Mouse (Mus musculus): ENCODE data around the gene Echdc2. TPM values are rescaled to one million over a fixed set of nuclear protein-coding genes. Genes with fewer than 3 reads are reported as not detected.

The Echdc2 gene
- total and polyA plus RNA-seq, 3 experiments = 45.5 to 54.3 (median 51.1) TPM

GRCm38 (mm10) chr4:108166874-108167273 is 1.6 kb downstream of the Echdc2 start:
- H3K27ac ChIP-seq (ENCODE audit: insufficient read depth, low read depth) = no peak overlapping the region
- dilution Hi-C loops (cut with MboI; ENCODE audit: extremely low pct_ligation_motif_present, extremely low pct_unique_long_range_greater_than_20kb, low sequenced_read_pairs) (no loop called here), in situ Hi-C loops (cut with MboI; ENCODE audit: low pct_ligation_motif_present, low pct_unique_long_range_greater_than_20kb, low sequenced_read_pairs) (no loop called here)
- no peak overlapping the region for H3K4me2 ChIP-seq (ENCODE audit: insufficient read depth, low read depth, poor library complexity, severe bottlenecking)
- peaks cover 0 to 4% of the 10 kb centered on the region in 2 experiments; a peak in 1 of 4 replicates for H3K4me1 ChIP-seq (ENCODE audit: control insufficient read depth in 1 of 2, insufficient read depth in 2 of 2)
- no peaks in the 10 kb centered on the region for H3K79me2 ChIP-seq (replicated peaks; ENCODE audit: control insufficient read depth, extremely low read depth, insufficient read depth, poor library complexity, severe bottlenecking)
- H3K36me3 ChIP-seq (replicated peaks in 1 of 2; ENCODE audit: control insufficient read depth in 1 of 2, insufficient read depth in 1 of 2, low read length in 1 of 2) = peaks cover 6 to 37% of the 10 kb centered on the region in 2 experiments
- DNase-seq (ENCODE audit: extremely low read depth) = no peak
- no peak overlapping the region for H3K9ac ChIP-seq (ENCODE audit: insufficient read depth, low read depth)
- peaks cover 12% of the 10 kb centered on the region for H3K27me3 ChIP-seq (replicated peaks)
- peaks cover 3% of the 10 kb centered on the region for H3K9me3 ChIP-seq (replicated peaks; ENCODE audit: low read length)
- no peak for TF ChIP-seq GABPA (IDR thresholded peaks at IDR 0.05; ENCODE audit: insufficient replicate concordance, low read depth, low read length)
- TF ChIP-seq MXI1 (IDR thresholded peaks at IDR 0.05; ENCODE audit: low read depth, low read length) = no peak
- no peak for TF ChIP-seq SMC3 (IDR thresholded peaks at IDR 0.05; ENCODE audit: low read depth, low read length)
- TF ChIP-seq MAX (IDR thresholded peaks at IDR 0.05; ENCODE audit: low read length) = no peak
- TF ChIP-seq BHLHE40 (IDR thresholded peaks at IDR 0.05; ENCODE audit: low read depth, low read length) = no peak
- no peak for TF ChIP-seq RCOR1 (conservative IDR thresholded peaks at IDR 0.05; ENCODE audit: low read depth, low read length)
- H3K4me3 ChIP-seq (replicated peaks in 1 of 3; ENCODE audit: low read depth in 2 of 3, low read length in 2 of 3, poor library complexity in 1 of 3) = no peak overlapping the region

- H3K4me1 ChIP-seq (ENCODE audit: control insufficient read depth in 1 of 2, insufficient read depth in 2 of 2) = peaks cover 0 to 4% of the 10 kb centered on the region in 2 experiments; a peak in 1 of 4 replicates
- H3K27me3 ChIP-seq (replicated peaks) = peaks cover 12% of the 10 kb centered on the region
- no peak overlapping the region for H3K9ac ChIP-seq (ENCODE audit: insufficient read depth, low read depth)
- peaks cover 3% of the 10 kb centered on the region for H3K9me3 ChIP-seq (replicated peaks; ENCODE audit: low read length)
- no peak overlapping the region for H3K27ac ChIP-seq (ENCODE audit: insufficient read depth, low read depth)
- in situ Hi-C loops (cut with MboI; ENCODE audit: low pct_ligation_motif_present, low pct_unique_long_range_greater_than_20kb, low sequenced_read_pairs) (no loop called here), dilution Hi-C loops (cut with MboI; ENCODE audit: extremely low pct_ligation_motif_present, extremely low pct_unique_long_range_greater_than_20kb, low sequenced_read_pairs) (no loop called here)
- H3K36me3 ChIP-seq (replicated peaks in 1 of 2; ENCODE audit: control insufficient read depth in 1 of 2, insufficient read depth in 1 of 2, low read length in 1 of 2) = peaks cover 6 to 49% of the 10 kb centered on the region in 2 experiments
- H3K4me2 ChIP-seq (ENCODE audit: insufficient read depth, low read depth, poor library complexity, severe bottlenecking) = no peak overlapping the region
- TF ChIP-seq HCFC1 (IDR thresholded peaks at IDR 0.05; ENCODE audit: low read depth, low read length) (no peak), NRF1 (IDR thresholded peaks at IDR 0.05; ENCODE audit: low read depth, low read length) (no peak), MEF2A (IDR thresholded peaks at IDR 0.05; ENCODE audit: borderline replicate concordance, low read depth, low read length) (no peak), ETS1 (conservative IDR thresholded peaks at IDR 0.05; ENCODE audit: low read depth, low read length) (no peak), ZC3H11A (IDR thresholded peaks at IDR 0.05; ENCODE audit: low read depth, low read length) (no peak), POLR2A (IDR thresholded peaks at IDR 0.05; ENCODE audit: low read depth, low read length) (no peak), CTCF (conservative IDR thresholded peaks at IDR 0.05 in 1 of 2, IDR thresholded peaks at IDR 0.05 in 1 of 2; ENCODE audit: low read depth in 2 of 2, low read length in 2 of 2) (no peak), TCF12 (IDR thresholded peaks at IDR 0.05; ENCODE audit: low read depth, low read length) (no peak), PAX5 (IDR thresholded peaks at IDR 0.05; ENCODE audit: low read length) (no peak), SMC3 (IDR thresholded peaks at IDR 0.05; ENCODE audit: low read depth, low read length) (no peak), MAFK (IDR thresholded peaks at IDR 0.05; ENCODE audit: insufficient replicate concordance, low read length) (no peak), POLR2AphosphoS2 (IDR thresholded peaks at IDR 0.05; ENCODE audit: low read depth, low read length) (no peak), TBP (conservative IDR thresholded peaks at IDR 0.05; ENCODE audit: low read depth, low read length) (no peak), CHD2 (IDR thresholded peaks at IDR 0.05; ENCODE audit: low read length) (no peak), ELF1 (IDR thresholded peaks at IDR 0.05; ENCODE audit: low read depth, low read length) (no peak), USF1 (IDR thresholded peaks at IDR 0.05; ENCODE audit: low read depth, low read length) (no peak), MAZ (IDR thresholded peaks at IDR 0.05; ENCODE audit: low read depth, low read length) (no peak)
- no peak for DNase-seq (ENCODE audit: extremely low read depth)
- no peaks in the 10 kb centered on the region for H3K79me2 ChIP-seq (replicated peaks; ENCODE audit: control insufficient read depth, extremely low read depth, insufficient read depth, poor library complexity, severe bottlenecking)
- H3K4me3 ChIP-seq (replicated peaks in 1 of 3; ENCODE audit: low read depth in 2 of 3, low read length in 2 of 3, poor library complexity in 1 of 3) = no peak overlapping the region
Measured at GRCm38 (mm10) chr4:108168056-108168455, 2.8 kb downstream of the Echdc2 start.

Measured in CH12.LX (cell line).